Mouse (Mus musculus) E14TG2a.4 (cell line): ENCODE results near the gene Kcnj12.

Experiments
- CTCF ChIP-seq: conservative IDR thresholded peaks from 2 replicates; pipeline ENCODE4 v1.5.1; 2014; ENCODE audit warnings: low read length
- NANOG ChIP-seq: IDR thresholded peaks from 2 replicates; pipeline ENCODE4 v1.6.1; 2014; ENCODE audit warnings: borderline replicate concordance, low read length, mixed read lengths
- POU5F1 ChIP-seq: IDR thresholded peaks from 2 replicates; pipeline ENCODE4 v1.6.1; 2014; ENCODE audit warnings: low read length, borderline replicate concordance

DNA sequence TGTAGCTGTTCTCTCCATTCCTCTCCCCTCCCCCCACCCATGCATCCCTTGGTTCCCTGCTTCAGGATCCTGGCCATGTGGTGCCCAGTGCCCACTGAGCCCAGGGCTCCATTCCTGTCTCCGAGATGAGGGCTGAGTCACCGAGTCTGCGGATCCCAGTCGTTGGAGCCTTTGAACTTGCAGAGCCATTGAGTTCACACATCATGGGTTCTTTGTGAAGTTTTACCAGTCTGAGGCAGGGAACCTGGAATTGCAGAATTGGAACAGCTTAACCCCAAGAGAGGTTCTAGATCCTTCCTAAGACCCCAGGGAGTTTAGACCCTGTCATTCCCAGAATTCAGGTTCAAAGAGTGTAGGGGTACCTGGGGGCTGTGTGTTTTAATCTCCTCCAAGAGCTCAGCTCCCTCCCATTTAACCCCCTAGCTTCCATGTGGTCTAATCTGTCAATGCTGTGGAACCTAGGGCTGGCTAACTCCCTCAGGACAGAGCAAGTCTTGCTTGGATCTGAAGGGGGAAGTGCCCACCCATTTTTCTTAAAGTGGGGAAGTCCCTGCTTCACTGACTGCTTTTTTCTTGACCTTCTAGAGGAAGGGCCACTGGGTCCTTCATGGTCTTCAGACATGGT, 6.9 kb downstream of the Kcnj12 start:
- TF ChIP-seq CTCF = no peak
- TF ChIP-seq POU5F1 = no peak
- no peak for TF ChIP-seq NANOG
